Mouse (Mus musculus): ENCODE data around the gene Naa30. TPM values are rescaled to one million over a fixed set of nuclear protein-coding genes. Genes with fewer than 3 reads are reported as not detected.

The Naa30 gene
- polyA plus RNA-seq (2014; fragmentation: Nextera tagmentation; extraction: Ambion mirVana): 12.8 and 14.4 TPM in 2 replicates

GRCm38 (mm10) chr14:49171867-49172581, at the start of gene Naa30:
Gene Naa30 (plus strand): TSS chr14:49172226.
- WGBS: under 1% methylated on average over 54 of the region's 86 CpGs
- peak; percentile 97 for ATAC-seq (replicated peaks; ENCODE audit: low FRiP score)
- H3K27me3 ChIP-seq (replicated peaks; ENCODE audit: control insufficient read depth, insufficient read depth, low read length): no peaks in the 10 kb centered on the region

GRCm38 (mm10) chr14:49127162-49127779, 44.8 kb upstream of the Naa30 start:
- no peak overlapping the region for H3K27ac ChIP-seq (ENCODE audit: low read depth, low read length)
- H3K27me3 ChIP-seq (replicated peaks; ENCODE audit: control insufficient read depth, insufficient read depth, low read length): no peaks in the 10 kb centered on the region
- H3K9ac ChIP-seq (ENCODE audit: low read depth, low read length): no peak overlapping the region
- H3K36me3 ChIP-seq (ENCODE audit: control insufficient read depth, insufficient read depth, low read length): no peaks in the 10 kb centered on the region
- H3K4me3 ChIP-seq (ENCODE audit: low read depth, low read length): no peak overlapping the region
- DNase-seq (ENCODE audit: low spot score) (no peak), ATAC-seq (replicated peaks; ENCODE audit: low FRiP score) (no peak)
- no peak overlapping the region for H3K4me2 ChIP-seq
- H3K4me1 ChIP-seq (replicated peaks; ENCODE audit: control insufficient read depth, insufficient read depth, low read length): no peaks in the 10 kb centered on the region
- no peaks in the 10 kb centered on the region for H3K9me3 ChIP-seq (ENCODE audit: control insufficient read depth, low read length)
- 83% methylated on average over 23 of the region's 23 CpGs for WGBS

More at GRCm38 (mm10) chr14:49171867-49172581, at the start of gene Naa30:
- DNase-seq (ENCODE audit: low spot score): peak; percentile 97
- peak within 1 kb of the TSS; percentile 83 for H3K4me2 ChIP-seq
- H3K4me3 ChIP-seq (ENCODE audit: low read depth, low read length): peak within 1 kb of the TSS; percentile 91
- H3K36me3 ChIP-seq (ENCODE audit: control insufficient read depth, insufficient read depth, low read length): no peaks in the 10 kb centered on the region
- no peaks in the 10 kb centered on the region for H3K9me3 ChIP-seq (ENCODE audit: control insufficient read depth, low read length)
- H3K4me1 ChIP-seq (replicated peaks; ENCODE audit: control insufficient read depth, insufficient read depth, low read length): peaks cover 14% of the 10 kb centered on the region
- H3K27ac ChIP-seq (ENCODE audit: low read depth, low read length): peak within 1 kb of the TSS; percentile 14
- peak within 1 kb of the TSS; percentile 91 for H3K9ac ChIP-seq (ENCODE audit: low read depth, low read length)

DNA sequence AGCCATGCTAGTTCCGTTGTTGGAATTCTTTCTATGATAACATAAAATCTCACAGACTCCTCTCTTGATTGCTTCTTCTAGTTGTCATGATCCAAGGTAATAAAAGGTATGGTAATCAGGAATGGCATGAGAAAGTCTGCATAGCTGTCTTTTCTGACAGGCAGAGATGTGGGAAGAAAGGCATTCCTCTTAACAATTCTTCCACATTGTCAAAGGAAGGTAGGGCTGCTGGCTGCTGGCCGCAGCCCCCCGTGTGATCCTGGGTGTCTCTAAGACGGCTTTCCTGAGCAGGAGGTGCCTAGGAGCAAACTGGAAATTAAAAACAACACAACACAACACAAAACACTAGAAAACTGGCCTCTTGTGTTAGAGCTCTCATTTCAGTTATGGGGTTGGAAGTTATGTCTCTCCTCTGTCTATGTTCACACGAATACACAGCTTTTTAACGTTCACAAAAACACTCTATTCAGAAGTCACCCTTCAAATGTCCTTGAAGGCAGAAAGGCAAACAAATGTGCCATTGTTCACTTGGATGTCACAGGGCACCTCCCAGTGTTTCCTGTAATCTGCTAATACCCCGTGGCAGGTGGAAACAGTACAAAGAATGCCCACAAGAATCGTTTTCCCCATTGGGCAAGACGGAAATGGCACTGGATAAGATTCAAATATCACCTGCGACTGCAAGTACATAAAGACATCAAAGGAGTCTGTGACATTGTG, 43.3 kb upstream of the Naa30 start:
- Histone ChIP-seq H3K4me3 (ENCODE audit: low read depth, low read length) (no peak overlapping the region), H3K9me3 (ENCODE audit: control insufficient read depth, low read length) (no peaks in the 10 kb centered on the region), H3K4me1 (replicated peaks; ENCODE audit: control insufficient read depth, insufficient read depth, low read length) (no peaks in the 10 kb centered on the region), H3K9ac (ENCODE audit: low read depth, low read length) (no peak overlapping the region), H3K36me3 (ENCODE audit: control insufficient read depth, insufficient read depth, low read length) (no peaks in the 10 kb centered on the region), H3K4me2 (no peak overlapping the region), H3K27me3 (replicated peaks; ENCODE audit: control insufficient read depth, insufficient read depth, low read length) (no peaks in the 10 kb centered on the region), H3K27ac (ENCODE audit: low read depth, low read length) (no peak overlapping the region)
- DNase-seq (ENCODE audit: low spot score) (no peak), ATAC-seq (replicated peaks; ENCODE audit: low FRiP score) (no peak)
- 76% methylated on average over 10 of the region's 10 CpGs for WGBS

DNA sequence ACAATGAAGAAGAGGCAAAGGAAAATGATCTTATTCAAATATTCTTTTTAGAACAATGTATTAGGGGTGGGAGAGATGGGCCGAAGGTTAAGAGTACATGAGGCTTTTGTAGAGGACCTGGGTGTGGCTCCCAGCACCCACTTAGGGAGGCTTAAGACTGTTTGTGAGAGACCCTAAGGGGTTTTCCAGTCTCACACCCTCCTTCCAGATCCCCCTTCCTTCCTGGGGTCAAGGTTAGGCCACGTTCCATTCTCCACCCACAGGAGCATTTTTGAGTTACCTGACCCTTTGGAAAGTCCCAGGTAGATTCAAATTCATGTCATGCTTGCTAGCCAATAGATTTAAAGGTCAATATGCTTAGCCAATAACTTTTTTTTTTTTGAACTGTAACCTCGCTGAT, 39.6 kb upstream of the Naa30 start:
- WGBS: 82% methylated on average over 3 of the region's 3 CpGs
- H3K4me3 ChIP-seq (ENCODE audit: low read depth, low read length): no peak overlapping the region
- no peaks in the 10 kb centered on the region for H3K9me3 ChIP-seq (ENCODE audit: control insufficient read depth, low read length)
- no peaks in the 10 kb centered on the region for H3K27me3 ChIP-seq (replicated peaks; ENCODE audit: control insufficient read depth, insufficient read depth, low read length)
- no peak for DNase-seq (ENCODE audit: low spot score)
- H3K36me3 ChIP-seq (ENCODE audit: control insufficient read depth, insufficient read depth, low read length): no peaks in the 10 kb centered on the region
- ATAC-seq (replicated peaks; ENCODE audit: low FRiP score): no peak
- no peak overlapping the region for H3K4me2 ChIP-seq
- H3K27ac ChIP-seq (ENCODE audit: low read depth, low read length): no peak overlapping the region
- no peak overlapping the region for H3K9ac ChIP-seq (ENCODE audit: low read depth, low read length)
- no peaks in the 10 kb centered on the region for H3K4me1 ChIP-seq (replicated peaks; ENCODE audit: control insufficient read depth, insufficient read depth, low read length)

GRCm38 (mm10) chr14:49138171-49138570, 33.9 kb upstream of the Naa30 start:
- H3K36me3 ChIP-seq (ENCODE audit: control insufficient read depth, insufficient read depth, low read length): no peaks in the 10 kb centered on the region
- 46% methylated on average over 1 of the region's 1 CpGs for WGBS
- H3K4me2 ChIP-seq: no peak overlapping the region
- no peak for ATAC-seq (replicated peaks; ENCODE audit: low FRiP score)
- no peaks in the 10 kb centered on the region for H3K9me3 ChIP-seq (ENCODE audit: control insufficient read depth, low read length)
- H3K4me1 ChIP-seq (replicated peaks; ENCODE audit: control insufficient read depth, insufficient read depth, low read length): no peaks in the 10 kb centered on the region
- no peak overlapping the region for H3K4me3 ChIP-seq (ENCODE audit: low read depth, low read length)
- no peak overlapping the region for H3K27ac ChIP-seq (ENCODE audit: low read depth, low read length)
- no peak overlapping the region for H3K9ac ChIP-seq (ENCODE audit: low read depth, low read length)
- no peak for DNase-seq (ENCODE audit: low spot score)
- H3K27me3 ChIP-seq (replicated peaks; ENCODE audit: control insufficient read depth, insufficient read depth, low read length): no peaks in the 10 kb centered on the region

- ATAC-seq (replicated peaks; ENCODE audit: low FRiP score): no peak
- Histone ChIP-seq H3K9ac (ENCODE audit: low read depth, low read length) (no peak overlapping the region), H3K4me2 (no peak overlapping the region), H3K4me3 (ENCODE audit: low read depth, low read length) (no peak overlapping the region), H3K4me1 (replicated peaks; ENCODE audit: control insufficient read depth, insufficient read depth, low read length) (no peaks in the 10 kb centered on the region), H3K36me3 (ENCODE audit: control insufficient read depth, insufficient read depth, low read length) (no peaks in the 10 kb centered on the region), H3K9me3 (ENCODE audit: control insufficient read depth, low read length) (no peaks in the 10 kb centered on the region), H3K27me3 (replicated peaks; ENCODE audit: control insufficient read depth, insufficient read depth, low read length) (no peaks in the 10 kb centered on the region), H3K27ac (ENCODE audit: low read depth, low read length) (no peak overlapping the region)
- DNase-seq (ENCODE audit: low spot score): no peak
- WGBS: 85% methylated on average over 7 of the region's 7 CpGs
These were observed 31.3 kb upstream of the Naa30 start for GRCm38 (mm10) chr14:49140756-49141155.

- Histone ChIP-seq H3K27ac (ENCODE audit: low read depth, low read length) (no peak overlapping the region), H3K4me1 (replicated peaks; ENCODE audit: control insufficient read depth, insufficient read depth, low read length) (no peaks in the 10 kb centered on the region), H3K4me3 (ENCODE audit: low read depth, low read length) (no peak overlapping the region), H3K27me3 (replicated peaks; ENCODE audit: control insufficient read depth, insufficient read depth, low read length) (no peaks in the 10 kb centered on the region), H3K4me2 (no peak overlapping the region), H3K9ac (ENCODE audit: low read depth, low read length) (no peak overlapping the region), H3K36me3 (ENCODE audit: control insufficient read depth, insufficient read depth, low read length) (no peaks in the 10 kb centered on the region), H3K9me3 (ENCODE audit: control insufficient read depth, low read length) (no peaks in the 10 kb centered on the region)
- ATAC-seq (replicated peaks; ENCODE audit: low FRiP score) (0 out of 2 replicates have a peak, but pooled peaks have one; percentile 10), DNase-seq (ENCODE audit: low spot score) (peak; percentile 56)
- WGBS: 29% methylated on average over 7 of the region's 7 CpGs
These were observed 18.2 kb upstream of the Naa30 start for GRCm38 (mm10) chr14:49153801-49154200.

DNA sequence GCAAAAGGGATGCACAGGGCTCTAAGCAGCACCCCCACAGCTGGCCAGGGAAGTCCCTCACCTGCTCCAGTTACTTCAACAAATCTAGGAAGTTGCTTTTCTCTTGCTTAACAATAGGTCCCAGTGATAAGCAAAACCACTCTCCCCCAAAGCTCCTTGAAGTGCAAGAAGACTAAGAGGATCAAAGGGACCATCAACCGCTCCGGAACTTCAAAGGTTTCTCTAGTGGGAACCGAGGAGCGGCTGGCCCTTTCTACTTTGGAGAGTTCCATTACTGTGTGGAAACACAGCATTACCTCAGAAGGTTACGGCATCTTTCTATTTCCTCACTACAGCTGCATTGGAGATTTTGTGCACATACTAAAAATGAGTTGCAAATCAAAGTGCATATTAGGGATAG, 16.5 kb upstream of the Naa30 start:
- ATAC-seq (replicated peaks; ENCODE audit: low FRiP score) (no peak), DNase-seq (ENCODE audit: low spot score) (no peak)
- Histone ChIP-seq H3K9me3 (ENCODE audit: control insufficient read depth, low read length) (no peaks in the 10 kb centered on the region), H3K27ac (ENCODE audit: low read depth, low read length) (no peak overlapping the region), H3K9ac (ENCODE audit: low read depth, low read length) (no peak overlapping the region), H3K4me2 (no peak overlapping the region), H3K36me3 (ENCODE audit: control insufficient read depth, insufficient read depth, low read length) (no peaks in the 10 kb centered on the region), H3K4me1 (replicated peaks; ENCODE audit: control insufficient read depth, insufficient read depth, low read length) (no peaks in the 10 kb centered on the region), H3K27me3 (replicated peaks; ENCODE audit: control insufficient read depth, insufficient read depth, low read length) (no peaks in the 10 kb centered on the region), H3K4me3 (ENCODE audit: low read depth, low read length) (no peak overlapping the region)
- WGBS: 35% methylated on average over 5 of the region's 5 CpGs

Data from liver, embryonic 11.5 days (tissue).